Mouse (Mus musculus) cerebellum, adult 18-20 months (tissue): ENCODE data around the gene Tnp2.
A peak's percentile ranks its signal among the peaks of the same experiment; 100 is the strongest.
"Not testable (repeated sequence)": the region's sequence is repeated elsewhere in the genome, so short reads cannot be mapped to it uniquely, and the experiment has no call there.

Experiments
- DNase-seq, 2 experiments: peaks; one replicate each; pipeline ENCODE4 v3.0.0; 2021

The Tnp2 gene

GRCm38 (mm10) chr16:10788271-10788670 lies at the start of gene Tnp2:
Tnp2 (minus strand) TSS chr16:10788660.
- DNase-seq: no peak

GRCm38 (mm10) chr16:10837903-10838302 lies 49.4 kb upstream of the Tnp2 start:
- no peak for DNase-seq

GRCm38 (mm10) chr16:10837250-10837649 lies 48.8 kb upstream of the Tnp2 start:
- no peak for DNase-seq

GRCm38 (mm10) chr16:10836388-10836787 lies 47.9 kb upstream of the Tnp2 start:
- DNase-seq: no peak

GRCm38 (mm10) chr16:10834911-10835587 lies 46.6 kb upstream of the Tnp2 start, which contains the start of gene Rmi2:
Rmi2 (plus strand) TSS chr16:10835059.
- DNase-seq: peak; percentile 91

GRCm38 (mm10) chr16:10834542-10834910 lies 46.1 kb upstream of the Tnp2 start:
- no peak for DNase-seq

- DNase-seq: no peak
Observed at GRCm38 (mm10) chr16:10828461-10828805, 40.0 kb upstream of the Tnp2 start.

GRCm38 (mm10) chr16:10827766-10828460 lies 39.5 kb upstream of the Tnp2 start:
- no peak for DNase-seq

- no peak for DNase-seq
Observed at GRCm38 (mm10) chr16:10827269-10827668, 38.8 kb upstream of the Tnp2 start.

- no peak for DNase-seq
Observed at GRCm38 (mm10) chr16:10825840-10826239, 37.4 kb upstream of the Tnp2 start.

- no peak for DNase-seq
Observed at GRCm38 (mm10) chr16:10824536-10824935, 36.1 kb upstream of the Tnp2 start.

- DNase-seq: no peak
Observed at GRCm38 (mm10) chr16:10821387-10821786, 32.9 kb upstream of the Tnp2 start.

GRCm38 (mm10) chr16:10819966-10820365 lies 31.5 kb upstream of the Tnp2 start:
- no peak for DNase-seq

GRCm38 (mm10) chr16:10818579-10819135 lies 30.2 kb upstream of the Tnp2 start:
- no peak for DNase-seq

GRCm38 (mm10) chr16:10814864-10815263 lies 26.4 kb upstream of the Tnp2 start:
- DNase-seq: no peak

GRCm38 (mm10) chr16:10813726-10814125 lies 25.3 kb upstream of the Tnp2 start:
- no peak for DNase-seq

- no peak for DNase-seq
Observed at GRCm38 (mm10) chr16:10812865-10813371, 24.5 kb upstream of the Tnp2 start, which contains the start of gene Gm11172. Gm11172 (plus strand) TSS chr16:10812915.

- DNase-seq: peak; percentile 21 to 22
Observed at GRCm38 (mm10) chr16:10810376-10810775, 21.9 kb upstream of the Tnp2 start.

- no peak for DNase-seq
Observed at GRCm38 (mm10) chr16:10805789-10806527, 17.5 kb upstream of the Tnp2 start, which contains the start of gene Prm1. Prm1 (minus strand) TSS chr16:10805839.

- not testable (repeated sequence) for DNase-seq
Observed at GRCm38 (mm10) chr16:10802420-10802819, 14.0 kb upstream of the Tnp2 start.

GRCm38 (mm10) chr16:10796034-10796433 lies 7.6 kb upstream of the Tnp2 start, which contains the start of gene Prm2:
Prm2 (minus strand) TSS chr16:10796134.
- no peak for DNase-seq

- no peak for DNase-seq
Observed at GRCm38 (mm10) chr16:10790702-10791101, 2.2 kb upstream of the Tnp2 start, which contains the start of gene Prm3. Prm3 (minus strand) TSS chr16:10790914.

GRCm38 (mm10) chr16:10788866-10789265 lies 406 bp upstream of the Tnp2 start:
- DNase-seq: no peak
